Mouse (Mus musculus) left cerebral cortex, adult 18-20 months (tissue): Measurements from ENCODE around the gene Ssu72. TPM values are rescaled to one million over a fixed set of nuclear protein-coding genes. Genes with fewer than 3 reads are reported as not detected.
"Not testable (repeated sequence)": the region's sequence is repeated elsewhere in the genome, so short reads cannot be mapped to it uniquely, and the experiment has no call there.

Experiments
- DNase-seq, 2 experiments: peaks; one replicate each; pipeline ENCODE4 v3.0.0; 2021 to 2022; ENCODE audit warnings: low spot score in 2 of 2, mixed read lengths in 1 of 2
- total RNA-seq, 2 experiments: library from RNA; stranded (reverse); gene quantifications; 2 replicates each; pipeline ENCODE4 v1.2.3; 2021

The Ssu72 gene
- total RNA-seq, 2 experiments from 2014 or later, result 90.6 to 97.4 TPM

DNA sequence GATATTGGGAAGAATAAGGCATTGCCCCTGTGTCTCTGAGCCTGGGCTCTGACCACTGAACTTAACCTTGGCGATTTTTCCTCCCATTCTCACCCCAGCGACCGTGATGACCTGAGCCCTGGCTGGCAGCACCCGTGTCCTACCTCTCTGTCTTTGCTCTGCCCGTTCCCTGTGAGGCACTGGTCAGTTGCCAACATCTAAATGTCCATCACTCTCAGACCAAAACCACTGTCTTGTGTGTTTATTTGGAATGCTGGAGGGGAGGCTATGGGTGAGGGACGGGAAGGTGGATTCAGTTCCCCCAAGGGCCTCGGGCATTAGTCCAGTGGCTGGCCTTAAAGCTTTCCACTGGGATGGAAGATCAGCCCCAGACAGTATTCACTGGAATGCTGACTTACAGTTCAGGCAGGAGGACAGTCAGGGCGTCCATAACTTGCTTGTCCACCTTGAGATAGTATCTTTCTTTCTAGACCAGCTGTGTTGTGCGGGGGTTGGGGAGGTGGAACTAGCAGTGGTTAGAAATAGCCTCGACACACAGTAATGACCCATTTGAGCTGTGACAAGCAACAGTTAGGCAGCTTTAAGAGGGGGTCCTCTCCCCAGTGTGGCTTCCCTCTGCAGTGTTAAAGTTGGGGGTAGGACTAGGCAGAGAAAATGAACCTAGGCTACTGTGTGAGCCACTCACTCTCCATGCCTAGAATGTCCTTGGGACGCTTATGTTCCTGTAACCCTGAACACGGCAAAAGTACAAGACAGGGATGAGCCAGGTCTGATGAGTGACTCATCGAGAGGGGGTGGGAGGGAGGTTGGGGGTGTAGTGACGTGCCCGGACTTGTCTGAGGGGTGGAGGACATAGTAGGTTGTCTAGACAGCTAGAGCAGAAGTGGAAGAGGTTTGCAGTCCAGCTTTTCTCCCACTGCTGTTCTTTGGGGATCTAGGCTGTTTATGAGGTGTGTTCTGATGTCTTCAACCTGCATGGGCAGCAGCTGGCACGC is 8.0 kb upstream of the Ssu72 start:
- peak in 1 of 2 experiments; percentile 21 for DNase-seq

DNA sequence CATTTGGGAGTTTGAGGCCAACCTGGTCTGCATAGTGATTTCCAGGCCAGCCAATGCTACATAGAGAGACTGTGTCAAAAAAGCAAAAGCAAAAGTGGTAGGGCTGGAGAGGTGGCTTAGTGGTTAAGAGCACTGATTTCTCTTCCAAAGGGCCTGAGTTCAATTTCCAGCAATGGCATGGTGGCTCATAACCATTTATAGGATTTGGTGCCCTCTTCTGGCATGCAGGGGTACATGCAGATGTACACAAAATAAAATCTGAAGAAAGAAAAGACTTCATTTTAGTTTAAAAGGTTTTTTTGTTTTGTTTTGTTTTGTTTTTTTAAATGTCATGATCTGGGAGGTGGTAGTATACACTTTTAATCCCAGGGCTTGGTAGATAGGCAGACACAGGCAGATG is 4.2 kb upstream of the Ssu72 start:
- no peak for DNase-seq

DNA sequence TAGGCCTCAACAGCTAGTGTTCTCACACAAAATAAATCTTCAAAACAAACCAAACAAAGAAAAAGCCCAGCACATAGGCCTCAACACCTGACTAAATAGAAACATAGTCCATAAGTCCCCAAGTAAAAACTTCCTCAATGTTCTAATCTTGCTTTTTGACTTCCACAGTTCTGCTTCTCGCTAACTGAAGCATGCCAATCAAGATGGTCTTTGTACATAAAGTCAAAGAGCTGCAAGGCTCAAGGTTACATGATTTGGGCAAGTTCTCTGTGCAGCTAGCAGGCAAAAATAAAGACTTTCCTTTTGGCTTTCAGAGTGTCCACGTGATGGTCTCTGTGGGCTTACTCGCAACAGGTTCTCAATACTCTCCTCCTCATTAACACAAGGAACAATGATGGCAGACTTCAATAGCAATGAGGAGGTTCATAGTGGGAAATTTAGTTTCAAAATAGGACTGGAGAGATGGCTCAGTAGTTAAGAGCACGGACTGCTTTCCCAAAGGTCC is 1.1 kb upstream of the Ssu72 start:
- DNase-seq, result no peak

DNA sequence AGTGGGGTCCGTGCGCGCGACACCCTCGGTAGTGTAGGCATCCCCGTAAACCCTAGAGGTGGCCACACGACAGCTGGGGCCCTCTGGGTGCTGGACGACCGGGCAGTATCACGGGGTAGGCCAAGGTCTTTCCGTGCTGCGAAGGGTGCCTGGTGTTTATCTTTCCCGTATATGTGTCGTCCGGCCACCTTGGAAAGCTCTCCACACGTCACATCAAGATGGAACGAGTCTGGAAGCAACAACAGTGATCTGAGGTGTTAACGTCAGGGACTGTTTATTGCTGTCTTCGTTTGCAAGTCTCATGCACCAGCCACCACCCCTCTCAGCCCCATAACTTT is 961 bp downstream of the Ssu72 start:
- no peak for DNase-seq

DNA sequence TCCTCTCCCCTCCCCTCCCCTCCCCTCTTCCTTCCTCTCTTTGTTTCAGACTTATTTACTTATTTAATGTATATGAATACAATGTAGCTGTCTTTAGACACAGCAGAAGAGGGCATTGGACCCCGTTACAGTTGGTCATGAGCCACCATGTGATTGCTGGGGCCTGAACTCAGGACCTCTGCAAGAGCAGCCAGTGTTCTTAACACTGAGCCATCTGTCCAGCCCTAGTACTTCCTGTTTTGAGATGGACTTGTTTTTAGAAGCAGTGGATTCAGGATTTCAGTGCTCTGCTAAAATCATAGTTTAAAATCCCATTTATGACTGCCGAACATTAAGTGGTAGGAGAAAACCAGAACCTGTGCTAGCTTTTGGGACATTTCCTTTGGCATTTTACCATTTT is 4.0 kb downstream of the Ssu72 start:
- no peak for DNase-seq

DNA sequence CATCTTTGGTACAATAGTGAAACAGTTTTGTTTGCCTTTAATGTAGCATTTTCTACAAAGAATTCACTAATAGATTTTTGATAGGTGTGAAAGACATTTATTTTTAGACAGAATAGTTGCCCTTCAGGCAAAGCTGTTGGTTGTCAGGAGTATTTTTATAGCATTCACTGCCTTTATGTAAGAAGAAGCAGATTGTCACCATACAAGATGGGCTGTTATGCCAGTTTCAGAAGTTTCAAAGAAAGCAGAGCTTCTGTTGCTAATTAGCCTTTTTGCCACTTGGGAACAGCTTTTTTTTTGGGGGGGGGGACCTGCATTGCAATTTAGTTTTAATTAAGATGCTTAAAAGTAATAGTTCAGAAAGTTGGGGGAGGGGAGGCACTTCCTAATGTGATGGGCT is 4.4 kb downstream of the Ssu72 start:
- DNase-seq, result no peak

DNA sequence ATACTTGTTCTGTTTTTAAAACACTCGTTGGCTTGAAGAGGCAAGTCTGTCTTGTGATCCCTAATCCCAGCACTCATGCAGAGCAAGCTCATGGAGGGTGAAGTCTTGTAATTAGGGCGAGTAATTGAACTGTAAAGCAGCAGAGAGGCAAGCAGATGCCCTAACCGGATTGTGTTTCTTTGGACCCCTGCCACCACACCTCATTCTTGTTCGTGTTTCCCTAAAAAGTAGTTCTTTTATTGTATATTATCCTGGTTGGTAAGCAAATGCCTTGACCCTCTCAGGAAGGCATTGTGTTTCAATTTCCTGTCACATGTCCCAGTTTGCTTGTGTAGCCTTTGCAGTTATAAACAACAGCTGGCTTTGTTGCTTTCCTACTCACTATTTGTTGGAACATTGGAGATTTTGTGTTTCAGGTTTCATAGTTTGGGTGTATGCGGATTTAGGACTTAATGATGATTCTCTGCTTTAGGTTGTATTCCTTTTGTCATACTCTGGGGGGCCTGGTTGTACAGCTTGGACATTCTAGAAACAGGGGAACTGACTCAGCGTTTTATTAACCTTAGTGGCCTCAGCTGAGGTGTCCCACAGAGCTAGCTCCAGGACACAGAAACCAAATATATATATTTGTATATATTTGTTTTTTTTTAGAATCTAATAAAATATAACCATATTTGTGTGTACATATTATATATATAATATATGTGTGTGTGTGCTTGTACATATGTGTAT is 6.1 kb downstream of the Ssu72 start:
- no peak for DNase-seq

DNA sequence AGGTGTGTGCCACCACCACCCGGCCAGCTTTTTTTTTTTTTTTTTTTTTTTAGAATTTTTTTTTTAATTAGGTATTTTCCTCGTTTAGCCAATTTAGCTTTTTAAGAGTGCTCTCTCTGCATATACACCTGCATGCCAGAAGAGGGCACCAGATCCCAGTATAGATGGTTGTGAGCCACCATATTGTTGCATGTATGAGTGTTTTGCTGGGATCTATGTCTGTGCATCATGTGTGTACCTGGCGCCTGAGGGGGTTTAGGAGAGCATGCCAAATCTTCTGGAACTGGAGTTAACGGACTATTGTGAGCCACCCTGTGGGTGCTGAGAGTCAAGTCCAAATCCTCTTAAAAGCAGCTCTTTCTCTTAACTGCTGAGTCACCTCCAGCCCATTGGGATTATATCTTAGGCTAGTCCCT is 17.1 kb downstream of the Ssu72 start:
- no peak for DNase-seq

DNA sequence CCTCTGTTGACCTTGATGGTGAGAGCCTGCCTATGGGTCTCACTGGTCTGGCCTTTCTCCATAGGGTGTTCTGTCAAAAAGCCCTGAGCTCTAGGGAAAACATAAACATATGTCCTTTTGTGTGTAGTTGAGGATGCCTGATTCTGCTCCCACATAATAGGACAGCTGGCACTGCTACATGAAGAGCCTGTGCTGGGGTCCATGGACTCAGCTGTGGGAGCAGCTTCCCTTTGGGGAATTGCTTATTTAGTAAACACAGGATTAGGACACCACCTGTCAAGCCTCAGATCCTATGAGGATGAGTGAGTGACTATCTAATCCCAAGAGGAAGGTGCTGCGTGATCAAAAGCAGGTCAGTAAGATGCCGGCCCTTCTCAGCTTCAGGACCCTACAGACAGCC is 23.4 kb downstream of the Ssu72 start:
- no peak for DNase-seq

DNA sequence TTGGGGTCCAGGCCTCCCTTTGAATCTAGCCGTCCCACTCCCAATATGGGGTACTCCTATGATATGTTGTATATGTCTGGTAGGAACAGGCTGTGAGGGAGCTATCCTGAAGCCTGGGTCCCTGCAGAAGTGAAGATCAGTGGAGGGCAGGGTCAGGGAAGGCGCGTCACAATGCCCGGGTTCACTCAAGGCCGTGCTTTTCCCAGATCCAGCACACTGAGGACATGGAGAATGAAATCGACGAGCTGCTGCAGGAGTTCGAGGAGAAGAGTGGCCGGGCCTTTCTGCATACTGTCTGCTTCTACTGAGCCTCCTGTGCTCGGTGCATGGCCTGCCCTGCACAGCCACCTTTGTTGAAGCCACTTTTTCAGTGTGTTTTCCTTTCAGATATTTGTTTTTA is 28.7 kb downstream of the Ssu72 start:
- DNase-seq, result no peak

DNA sequence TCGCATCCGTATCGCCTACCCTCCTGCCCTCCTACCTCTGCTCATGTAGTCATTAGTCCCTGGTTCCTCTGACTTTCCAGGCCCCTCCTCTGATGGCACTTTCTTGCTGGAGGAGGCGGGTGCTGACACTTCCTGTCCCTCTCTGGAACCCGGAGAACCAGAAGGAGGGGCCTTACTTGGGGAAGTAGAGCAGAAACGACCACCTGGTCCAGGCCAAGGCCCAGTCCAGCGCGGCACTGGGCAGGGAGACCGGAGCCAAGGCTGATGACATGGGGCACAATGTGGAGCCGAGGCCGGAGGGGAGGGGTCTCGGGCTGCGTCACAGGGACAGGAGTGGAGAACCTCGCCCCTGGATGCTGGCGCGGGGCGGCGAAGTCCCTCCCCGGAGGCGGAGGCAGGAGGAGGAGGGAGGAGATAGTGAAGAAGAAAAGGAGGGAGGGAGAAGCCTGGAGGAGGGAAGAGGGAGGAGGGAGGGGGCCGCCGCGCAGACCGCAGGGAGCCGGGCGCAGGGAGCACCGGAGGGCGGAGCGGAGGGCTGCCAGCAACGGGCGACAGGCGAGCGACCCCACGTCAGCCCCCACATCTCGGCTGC is 29.8 kb downstream of the Ssu72 start, which contains the start of gene Tmem240:
Gene Tmem240 (plus strand): TSS at position 451 of the 592 bp plus-strand sequence.
- peak; percentile 80 to 89 for DNase-seq

DNA sequence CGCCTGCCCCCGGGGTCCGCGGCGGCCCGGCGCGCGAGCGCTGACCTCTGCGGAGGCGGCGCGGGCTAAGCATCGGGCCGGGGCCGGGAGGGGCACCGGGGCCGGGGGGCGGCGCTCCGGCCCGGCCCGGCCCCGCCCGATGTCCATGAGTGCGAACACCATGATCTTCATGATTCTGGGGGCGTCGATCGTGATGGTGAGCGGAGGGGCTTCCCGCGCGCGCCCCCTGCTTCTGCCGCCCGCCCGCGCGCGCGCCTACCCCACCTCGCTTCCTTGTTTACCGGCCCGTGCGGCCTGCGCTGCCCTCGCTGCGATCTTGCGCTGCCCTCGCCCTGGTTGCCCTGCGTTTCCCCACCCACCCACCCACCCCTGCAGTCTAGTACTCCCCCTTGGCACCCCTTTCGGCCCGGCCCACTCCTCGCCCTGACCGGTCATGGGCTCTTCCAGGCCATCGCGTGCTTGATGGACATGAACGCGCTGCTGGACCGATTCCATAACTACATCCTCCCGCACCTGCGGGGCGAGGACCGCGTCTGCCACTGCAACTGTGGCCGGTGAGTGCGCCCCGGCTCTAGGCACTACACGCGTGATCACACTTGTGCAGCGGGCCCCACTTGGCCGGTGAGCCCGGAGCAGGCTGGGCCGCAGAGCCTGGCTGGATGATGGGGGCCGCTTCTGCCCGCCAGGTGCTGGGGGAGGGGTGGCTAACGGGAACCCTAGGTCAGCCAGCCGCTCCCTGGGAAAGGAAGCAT is 30.5 kb downstream of the Ssu72 start:
- peak; percentile 41 to 45 for DNase-seq

DNA sequence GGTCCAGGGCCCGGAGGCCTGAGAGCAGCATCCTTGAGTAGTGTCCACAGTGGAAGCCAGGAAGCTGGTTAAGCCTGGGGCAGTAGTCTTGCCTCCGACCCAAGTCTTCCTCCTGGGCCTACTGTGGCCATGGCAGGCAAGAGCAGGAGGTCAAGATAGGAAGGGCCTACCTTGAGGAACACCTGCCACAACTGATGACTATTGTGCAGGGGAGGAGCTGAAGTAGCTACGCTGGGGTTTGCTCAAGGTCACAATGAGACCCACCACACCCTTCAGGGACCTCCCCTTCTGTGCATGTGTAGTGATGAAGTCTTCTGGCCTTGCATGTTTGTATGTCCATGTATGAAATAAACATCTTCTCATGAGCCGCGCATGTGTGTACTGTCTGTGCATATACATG is 31.2 kb downstream of the Ssu72 start:
- DNase-seq, result no peak

DNA sequence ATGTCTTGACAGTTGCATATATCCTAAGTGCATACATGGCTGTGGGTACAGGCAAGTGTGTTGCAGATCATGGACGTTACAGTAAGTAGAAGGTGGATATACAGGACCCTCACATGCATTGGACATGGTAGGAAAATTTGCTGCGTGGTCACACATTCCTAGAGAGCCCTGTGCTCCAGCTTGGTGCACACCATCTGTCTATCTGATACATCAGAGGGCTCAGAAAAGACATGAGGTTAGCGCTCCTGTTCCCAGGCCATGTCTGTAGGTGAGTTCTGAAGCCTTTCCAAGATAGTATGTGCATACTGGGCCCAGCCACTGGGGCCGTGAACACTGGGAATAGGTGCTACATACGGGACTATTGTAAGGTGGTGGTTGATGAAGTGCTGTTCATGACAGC is 31.8 kb downstream of the Ssu72 start:
- no peak for DNase-seq

DNA sequence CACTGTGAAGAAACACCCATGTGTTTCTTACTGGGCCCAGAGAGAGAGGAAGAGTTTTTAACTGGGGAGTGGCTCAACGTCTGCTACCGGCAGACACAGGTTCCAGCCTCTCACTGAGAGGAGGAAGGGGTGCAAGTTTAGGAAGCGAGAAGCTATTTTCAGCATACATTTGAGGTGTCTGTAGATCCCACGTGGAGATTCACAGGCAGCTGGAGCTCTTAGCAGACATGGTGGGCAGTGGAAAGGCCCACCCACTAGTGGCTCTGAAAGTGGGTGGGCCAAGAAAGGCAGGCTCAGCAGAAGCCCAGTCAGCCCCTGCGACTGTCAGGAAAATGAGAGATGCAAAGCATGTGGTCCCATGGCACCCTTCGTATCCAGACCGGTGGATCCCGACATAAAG is 33.7 kb downstream of the Ssu72 start:
- DNase-seq, result peak in 1 of 2 experiments; percentile 56

DNA sequence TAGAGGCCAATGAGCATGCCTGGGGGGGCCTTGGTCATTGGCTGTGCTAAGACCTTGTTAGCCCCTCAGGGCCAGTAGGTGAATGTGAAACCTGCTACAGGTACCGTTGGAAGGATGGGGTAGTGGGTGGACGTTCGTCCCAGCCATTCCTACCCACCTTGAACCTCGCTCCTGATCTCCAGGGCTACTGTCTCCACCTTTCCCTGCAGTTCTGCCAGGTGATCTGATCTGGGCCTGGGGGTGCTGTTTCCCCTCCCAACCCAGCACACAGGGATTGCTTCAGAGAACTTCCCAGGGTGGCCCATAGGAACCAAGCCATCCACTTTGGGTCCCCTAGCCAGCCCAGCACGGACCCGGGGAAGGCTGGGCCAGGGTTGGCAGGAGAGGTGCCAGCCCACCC is 34.6 kb downstream of the Ssu72 start:
- no peak for DNase-seq

DNA sequence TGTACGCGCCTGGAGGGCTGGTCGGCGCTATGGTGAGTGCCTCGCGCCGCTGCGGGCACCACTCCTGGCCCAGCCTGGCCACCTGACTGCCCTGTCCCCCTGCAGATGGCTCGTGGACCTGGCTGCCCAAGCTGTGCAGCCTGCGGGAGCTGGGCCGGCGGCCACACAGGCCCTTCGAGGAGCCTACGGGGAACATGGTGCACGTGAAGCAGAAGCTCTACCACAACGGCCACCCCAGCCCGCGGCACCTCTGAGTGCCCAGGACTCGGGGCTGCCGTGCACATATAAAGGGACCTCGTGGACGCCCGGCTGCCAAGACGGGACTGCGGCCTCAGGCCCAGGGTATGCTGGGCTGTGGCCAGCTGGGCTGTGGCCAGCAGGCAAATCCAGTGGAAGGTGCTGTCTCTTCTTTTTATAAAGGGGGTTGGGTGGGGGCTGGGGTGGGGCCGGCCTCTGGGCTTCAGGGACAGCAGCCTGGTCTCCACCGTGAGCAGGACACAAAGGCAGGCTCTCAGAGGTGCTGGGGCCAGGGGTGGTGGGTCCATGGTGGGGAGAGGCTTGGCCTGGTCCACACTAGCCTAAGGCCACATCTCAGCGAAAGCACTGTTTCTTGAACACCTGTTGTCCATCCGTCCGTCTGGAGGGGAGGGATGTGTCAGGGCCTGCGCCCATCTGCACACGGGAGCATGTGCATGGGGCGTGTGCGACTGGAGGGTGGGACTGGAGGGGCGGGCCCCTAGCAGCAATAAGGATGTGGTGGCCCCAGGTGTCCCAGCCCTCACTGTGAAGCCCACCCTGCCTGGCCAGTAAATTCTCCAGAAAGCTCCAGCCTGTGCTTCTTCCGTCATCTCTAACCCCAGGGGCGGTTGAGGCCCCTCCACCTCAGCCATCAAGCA is 35.4 kb downstream of the Ssu72 start:
- DNase-seq, result no peak

DNA sequence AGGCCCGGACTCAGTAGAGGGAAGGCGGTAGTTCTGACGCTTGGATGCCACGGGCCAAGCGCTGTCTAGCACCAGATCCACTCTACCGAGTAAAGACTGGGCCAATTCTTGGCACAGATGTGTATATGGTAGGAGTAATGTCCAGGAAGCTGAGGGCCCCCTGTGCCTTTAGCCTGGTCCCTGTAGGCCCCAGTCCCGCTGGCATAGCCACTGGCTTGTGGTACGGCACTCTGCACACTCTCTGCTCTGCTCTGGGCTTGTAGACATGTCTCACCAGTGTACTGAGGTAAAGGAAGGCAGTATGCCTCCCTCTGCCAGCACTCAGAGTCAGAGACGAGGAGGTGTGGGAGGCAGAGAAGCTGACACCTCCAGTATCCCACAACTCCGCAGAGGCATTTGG is 36.1 kb downstream of the Ssu72 start:
- not testable (repeated sequence) for DNase-seq

DNA sequence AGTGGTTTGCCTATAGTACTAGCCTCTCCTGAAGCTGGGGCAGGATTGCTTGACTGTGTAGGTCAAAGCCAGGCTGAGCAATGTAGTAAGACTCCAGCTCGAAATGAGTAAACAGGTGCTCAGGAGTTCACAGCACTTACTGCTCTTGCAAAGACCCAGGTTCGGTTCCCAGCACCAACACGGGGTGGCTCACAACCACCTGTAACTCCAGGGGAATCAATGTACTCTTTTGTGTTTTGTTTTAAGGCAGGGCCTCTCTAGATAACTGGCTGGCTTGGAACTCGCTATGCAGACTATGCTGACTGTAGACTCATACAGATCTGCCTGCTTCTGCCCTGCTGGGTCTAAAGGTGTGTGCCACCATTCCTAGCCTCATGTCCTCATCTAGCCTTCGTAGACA is 38.1 kb downstream of the Ssu72 start:
- DNase-seq, result no peak

DNA sequence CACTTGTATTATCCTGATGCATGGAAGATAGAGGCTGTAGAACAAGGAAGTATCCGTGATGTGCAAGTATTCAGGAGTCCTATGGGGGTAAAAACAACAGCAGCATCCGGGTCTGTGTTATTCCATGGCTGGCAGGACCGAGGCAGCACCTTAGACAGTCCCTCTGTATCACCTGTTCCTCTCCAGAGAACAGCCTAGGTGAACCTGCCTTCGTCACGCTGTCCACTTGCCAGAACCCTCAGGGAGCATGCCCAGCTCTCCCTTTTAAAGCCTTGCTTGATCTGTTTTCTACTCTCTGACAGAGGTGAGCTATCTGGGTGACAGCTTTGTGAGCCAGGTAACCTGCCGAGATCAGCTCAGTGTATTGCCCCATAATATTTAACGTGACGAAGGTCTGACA is 39.9 kb downstream of the Ssu72 start:
- DNase-seq, result no peak
